Mouse (Mus musculus): ENCODE measurements around the gene Fam160b1.

Fam160b1 gene

GRCm38 (mm10) chr19:57373276-57373811, 12.9 kb downstream of the Fam160b1 start:
- DNase-seq: no peak

GRCm38 (mm10) chr19:57375161-57375560, 14.7 kb downstream of the Fam160b1 start:
- no peak for DNase-seq

GRCm38 (mm10) chr19:57375746-57376145, 15.3 kb downstream of the Fam160b1 start:
- peak; percentile 45 for DNase-seq

GRCm38 (mm10) chr19:57377043-57377703, 16.7 kb downstream of the Fam160b1 start:
- no peak for DNase-seq

- DNase-seq: no peak
These were observed 25.8 kb downstream of the Fam160b1 start for GRCm38 (mm10) chr19:57386176-57386693.

- no peak for DNase-seq
These were observed 31.1 kb downstream of the Fam160b1 start for GRCm38 (mm10) chr19:57391545-57391944.

- no peak for DNase-seq
These were observed 33.0 kb downstream of the Fam160b1 start for GRCm38 (mm10) chr19:57393357-57393957.

GRCm38 (mm10) chr19:57396609-57397008, 36.1 kb downstream of the Fam160b1 start:
- DNase-seq: no peak

GRCm38 (mm10) chr19:57402364-57402763, 41.9 kb downstream of the Fam160b1 start:
- peak; percentile 44 for DNase-seq

- DNase-seq: peak; percentile 92
These were observed 43.4 kb downstream of the Fam160b1 start for GRCm38 (mm10) chr19:57403700-57404501.

GRCm38 (mm10) chr19:57404502-57404848, 44.0 kb downstream of the Fam160b1 start:
- DNase-seq: no peak

- DNase-seq: no peak
These were observed 47.5 kb downstream of the Fam160b1 start for GRCm38 (mm10) chr19:57407947-57408346.

GRCm38 (mm10) chr19:57411375-57412196, 51.1 kb downstream of the Fam160b1 start:
- peak; percentile 95 for DNase-seq

GRCm38 (mm10) chr19:57413170-57413569, 52.7 kb downstream of the Fam160b1 start:
- DNase-seq: no peak

GRCm38 (mm10) chr19:57413918-57414317, 53.4 kb downstream of the Fam160b1 start:
- no peak for DNase-seq

- no peak for DNase-seq
These were observed 54.7 kb downstream of the Fam160b1 start for GRCm38 (mm10) chr19:57415031-57415807.

- peak; percentile 32 for DNase-seq
These were observed 57.5 kb downstream of the Fam160b1 start for GRCm38 (mm10) chr19:57417800-57418580.

GRCm38 (mm10) chr19:57423402-57423801, 62.9 kb downstream of the Fam160b1 start:
- DNase-seq: no peak

GRCm38 (mm10) chr19:57425296-57425695, 64.8 kb downstream of the Fam160b1 start:
- no peak for DNase-seq

- no peak for DNase-seq
These were observed 66.4 kb downstream of the Fam160b1 start for GRCm38 (mm10) chr19:57426841-57427240.

Data from retina, postnatal 1 day (tissue).